Mouse (Mus musculus) liver, embryonic 14.5 days (tissue): ENCODE results near the gene Usp5. TPM values are rescaled to one million over a fixed set of nuclear protein-coding genes. Genes with fewer than 3 reads are reported as not detected.

Experiments
- ATAC-seq: fragments of 200-750 bp; cut with Nextera tagmentation; 2 replicates; pipeline ENCODE4 v1.8.0; 2017; ENCODE audit warnings: moderate number of reproducible peaks, mild to moderate bottlenecking, moderate library complexity; ENCODE audit not compliant: insufficient read depth
- DNase-seq, 3 experiments: peaks; one replicate each; pipeline ENCODE4 v3.0.0-alpha.2; 2012 to 2013; ENCODE audit warnings: low read depth in 3 of 3, low spot score in 3 of 3
- H3K27ac ChIP-seq: fragments of 300-500 bp; sonication (generic); 2 replicates; pipeline ENCODE4 v1.5.1; 2014; ENCODE audit warnings: moderate library complexity, mild to moderate bottlenecking, control low read depth, inconsistent platforms
- H3K27me3 ChIP-seq: fragments of 300-500 bp; sonication (generic); 2 replicates; pipeline ENCODE4 v1.6.1; 2014; ENCODE audit warnings: mild to moderate bottlenecking, low read length, moderate library complexity; ENCODE audit not compliant: control insufficient read depth, insufficient read depth
- H3K36me3 ChIP-seq: fragments of 300-500 bp; sonication (generic); replicated peaks from 2 replicates; pipeline ENCODE4 v1.6.1; 2014; ENCODE audit warnings: low read depth; ENCODE audit not compliant: control insufficient read depth, insufficient read depth
- H3K4me1 ChIP-seq, 2 experiments: fragments of 200-500 bp in 1 of 2; fragments of 300-500 bp in 1 of 2; sonication (generic) in 1 of 2; replicated peaks; 2 replicates each; pipeline ENCODE4 v1.6.1; 2012 to 2014; ENCODE audit warnings: antibody characterized with exemption in 1 of 2, inconsistent platforms in 1 of 2, low read length in 1 of 2; ENCODE audit not compliant: control insufficient read depth in 2 of 2, insufficient read depth in 2 of 2
- H3K4me2 ChIP-seq: fragments of 300-500 bp; sonication (generic); 2 replicates; pipeline ENCODE4 v1.6.1; 2014; ENCODE audit warnings: low read depth, mild to moderate bottlenecking, control low read depth, moderate library complexity
- H3K4me3 ChIP-seq, 2 experiments: fragments of 200-500 bp in 1 of 2; fragments of 300-500 bp in 1 of 2; sonication (generic) in 1 of 2; 2 replicates each; pipeline ENCODE4 v1.5.1; 2012 to 2014; ENCODE audit warnings: low read depth in 2 of 2, low read length in 2 of 2, mild to moderate bottlenecking in 2 of 2, control low read depth in 1 of 2, inconsistent platforms in 1 of 2, moderate library complexity in 1 of 2; ENCODE audit not compliant: insufficient read depth in 1 of 2
- H3K9ac ChIP-seq: fragments of 300-500 bp; sonication (generic); replicated peaks from 2 replicates; pipeline ENCODE4 v1.6.1; 2014; ENCODE audit warnings: mild to moderate bottlenecking, control low read depth, moderate library complexity
- H3K9me3 ChIP-seq: fragments of 300-500 bp; sonication (generic); 2 replicates; pipeline ENCODE4 v1.6.1; 2016; ENCODE audit warnings: low read length, mixed read lengths; ENCODE audit not compliant: control insufficient read depth
- CTCF ChIP-seq: IDR thresholded peaks from 2 replicates; pipeline ENCODE4 v1.5.1; 2016; ENCODE audit warnings: antibody characterized with exemption, low read depth, control low read depth
- EP300 ChIP-seq: IDR thresholded peaks from 2 replicates; pipeline ENCODE4 v1.6.1; 2016; ENCODE audit warnings: antibody characterized with exemption, low read depth
- WGBS: fragments of 180-500 bp; shearing (Covaris S2); extraction: QIAGEN DNeasy Blood & Tissue Kit; methylation state at CpG from one replicate; pipeline ENCODE4 v1.1.7; 2014; ENCODE audit not compliant: insufficient replicate concordance; 5-methylcytosine and 5-hydroxymethylcytosine counted together
- polyA plus RNA-seq, 2 experiments: library from polyadenylated mRNA; depleted of rRNA in 1 of 2; stranded (reverse) in 1 of 2; unstranded in 1 of 2; fragments of >200 nt; fragmentation: Nextera tagmentation in 1 of 2; extraction: Ambion mirVana in 1 of 2; gene quantifications; 2 replicates each; pipeline versions ENCODE4 v1.2.1 to v1.2.3; 2012 to 2014

The Usp5 gene
- polyA plus RNA-seq, 2 experiments: 27.6 to 38.0 TPM

DNA sequence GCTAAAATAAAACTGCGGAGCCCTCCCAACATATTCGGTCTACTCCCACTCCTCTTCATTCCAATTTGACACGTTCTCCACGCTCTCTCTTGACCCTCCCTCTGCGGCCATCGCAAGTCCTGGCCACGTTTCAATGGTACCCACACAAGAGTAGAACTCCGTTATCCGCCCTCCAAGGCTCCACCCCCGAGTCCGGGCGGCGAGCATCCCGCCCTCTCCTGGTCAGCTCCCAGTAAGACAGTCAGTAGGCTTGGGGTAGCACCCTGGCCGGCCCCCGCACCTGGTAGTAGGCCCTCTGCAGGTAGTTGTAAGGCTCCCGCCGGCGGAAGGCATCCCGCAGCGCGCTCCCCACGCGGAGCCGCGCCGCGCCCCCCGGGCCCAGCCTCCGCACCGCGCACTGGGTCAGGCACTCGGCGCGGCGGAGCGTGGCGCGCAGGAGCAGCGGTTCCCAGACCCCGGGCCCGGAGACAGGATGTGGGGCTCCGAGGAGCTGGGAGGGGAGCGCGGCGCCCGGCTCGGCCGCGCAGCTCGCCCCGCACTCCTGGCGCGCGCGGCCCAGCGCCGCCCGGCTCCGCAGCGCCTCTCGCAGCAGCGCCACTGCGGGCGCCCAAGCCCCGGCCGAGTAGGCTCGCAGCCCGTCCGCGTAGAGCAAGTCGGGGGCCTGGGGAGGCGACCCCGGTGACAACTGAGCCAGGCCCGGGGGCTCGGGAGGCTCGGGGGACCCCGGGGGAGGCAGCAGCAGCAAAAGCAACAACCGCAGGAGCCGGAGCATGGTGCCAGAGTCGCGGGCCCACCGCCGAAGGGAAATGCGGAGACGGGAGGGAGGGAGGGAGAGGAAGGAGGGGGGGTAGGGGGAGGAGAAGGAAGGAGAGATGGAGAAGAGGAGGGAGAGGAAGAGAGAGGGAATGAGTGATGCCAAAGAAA, 27.9 kb upstream of the Usp5 start, which contains the start of gene P3h3:
P3h3 (minus strand) TSS at position 837 of the 924 bp plus-strand sequence.
- Histone ChIP-seq H3K27ac (no peak within 1 kb of the TSS), H3K4me1 (no peaks in the 10 kb centered on the region), H3K4me3 (peak within 1 kb of the TSS; percentile 13 to 54), H3K9ac (no peak within 1 kb of the TSS), H3K36me3 (no peaks in the 10 kb centered on the region), H3K9me3 (no peaks in the 10 kb centered on the region), H3K4me2 (peak within 1 kb of the TSS; percentile 65), H3K27me3 (peaks cover 52% of the 10 kb centered on the region)
- TF ChIP-seq CTCF: peak; percentile 71
- TF ChIP-seq EP300: no peak
- DNase-seq (peak in 2 of 3 experiments; percentile 9), ATAC-seq (peak; percentile 57; the same call in 1 of the 2 replicates)
- 1% methylated on average over 83 of the region's 86 CpGs for WGBS

DNA sequence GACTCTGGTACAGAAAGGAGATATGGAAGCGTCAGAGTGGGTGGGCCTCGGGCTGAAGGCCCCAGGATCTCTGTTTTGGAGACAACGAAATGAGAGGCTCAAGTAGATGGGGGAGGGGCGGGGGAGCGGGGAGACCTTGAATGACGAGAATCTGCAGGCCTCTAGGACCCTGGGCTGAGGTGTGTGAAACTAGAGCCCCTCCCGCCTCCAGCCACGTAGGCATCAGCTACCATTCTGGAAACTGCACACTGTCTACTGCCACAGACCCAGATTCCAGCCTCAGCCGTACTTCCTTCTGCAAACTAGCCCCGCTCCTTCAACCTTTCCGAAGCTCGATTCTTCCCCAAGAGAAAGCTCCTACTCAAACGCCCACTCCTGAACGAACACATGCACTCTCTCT, 27.0 kb upstream of the Usp5 start:
- H3K9ac ChIP-seq: no peak overlapping the region
- no peaks in the 10 kb centered on the region for H3K36me3 ChIP-seq
- H3K27ac ChIP-seq: no peak overlapping the region
- H3K27me3 ChIP-seq: peaks cover 46% of the 10 kb centered on the region
- H3K4me2 ChIP-seq: peak overlapping the region; percentile 65
- WGBS: 18% methylated on average over 14 of the region's 14 CpGs
- no peaks in the 10 kb centered on the region for H3K4me1 ChIP-seq
- ATAC-seq: no peak
- no peak overlapping the region for H3K4me3 ChIP-seq
- no peaks in the 10 kb centered on the region for H3K9me3 ChIP-seq
- TF ChIP-seq EP300: no peak
- TF ChIP-seq CTCF: no peak
- DNase-seq: no peak

DNA sequence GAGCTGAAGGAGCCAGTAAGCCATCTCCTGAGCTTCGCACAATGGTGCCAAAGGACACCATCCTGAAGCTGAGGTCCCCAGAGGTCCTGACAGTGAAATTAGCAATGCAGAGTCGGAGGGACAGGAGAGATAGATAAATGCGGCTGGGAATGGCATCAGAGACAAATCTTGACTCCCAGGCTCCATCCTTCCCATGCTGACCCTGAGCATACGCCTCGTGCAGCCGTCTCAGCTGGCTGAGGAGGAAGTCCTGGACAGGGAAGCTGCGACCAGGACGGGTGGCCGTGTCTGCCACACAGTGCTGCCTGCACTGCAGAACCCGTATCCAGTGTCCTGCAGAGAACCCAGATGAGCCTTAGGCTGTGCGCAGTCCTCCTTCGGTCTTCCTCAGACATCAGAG, 25.4 kb upstream of the Usp5 start:
- Histone ChIP-seq H3K4me3 (no peak overlapping the region), H3K4me1 (no peaks in the 10 kb centered on the region), H3K9me3 (no peaks in the 10 kb centered on the region), H3K9ac (no peak overlapping the region), H3K27me3 (peaks cover 42% of the 10 kb centered on the region), H3K27ac (no peak overlapping the region), H3K4me2 (no peak overlapping the region), H3K36me3 (no peaks in the 10 kb centered on the region)
- no peak for TF ChIP-seq CTCF
- no peak for ATAC-seq
- 45% methylated on average over 12 of the region's 12 CpGs for WGBS
- no peak for DNase-seq

DNA sequence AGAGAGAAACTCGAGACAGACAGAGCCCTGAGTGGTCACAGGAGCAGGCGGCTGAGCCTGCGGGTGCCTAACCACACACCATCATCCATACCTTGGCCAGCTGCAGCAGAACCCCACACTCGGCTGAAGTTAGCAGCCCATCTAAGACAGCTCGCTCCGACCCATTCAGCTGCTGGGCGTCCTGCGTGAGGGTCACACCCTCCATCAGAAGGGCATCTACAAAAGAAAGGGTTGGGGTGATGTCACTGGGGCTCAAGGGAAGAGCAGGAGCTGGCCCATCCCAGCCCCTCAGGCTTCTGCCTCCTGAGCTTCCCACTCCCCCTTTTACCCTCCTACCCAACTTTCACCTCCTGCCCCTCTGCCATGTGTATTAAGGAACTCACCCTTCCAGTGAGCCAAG, 21.3 kb upstream of the Usp5 start:
- WGBS: 50% methylated on average over 8 of the region's 8 CpGs

DNA sequence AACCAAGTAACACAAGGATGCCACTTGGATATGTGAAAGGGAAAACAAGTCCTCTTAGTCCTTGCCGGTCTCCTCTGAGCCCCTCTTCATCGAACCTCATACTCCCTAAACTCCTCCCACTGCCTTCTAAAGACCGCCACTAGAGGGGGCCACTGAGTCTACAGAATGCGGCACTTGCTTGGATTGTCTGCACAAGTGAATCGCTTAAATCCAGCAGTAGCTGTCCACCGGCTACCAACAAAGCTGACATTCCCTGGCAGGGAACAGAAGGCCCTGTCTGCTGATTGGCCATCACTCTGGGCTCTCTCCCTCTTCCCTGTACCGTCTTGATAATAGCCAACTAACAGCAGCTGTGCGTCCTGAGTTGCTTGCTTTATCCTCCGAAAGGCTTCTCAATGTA, 18.0 kb upstream of the Usp5 start:
- Histone ChIP-seq H3K27ac (no peak overlapping the region), H3K4me2 (no peak overlapping the region), H3K27me3 (no peaks in the 10 kb centered on the region), H3K9me3 (no peaks in the 10 kb centered on the region), H3K4me1 (no peaks in the 10 kb centered on the region), H3K36me3 (no peaks in the 10 kb centered on the region), H3K9ac (no peak overlapping the region), H3K4me3 (no peak overlapping the region)
- ATAC-seq: peak; percentile 26; the same call in 1 of the 2 replicates
- TF ChIP-seq CTCF (peak; percentile 97), EP300 (no peak)
- DNase-seq: peak; percentile 57 to 72 (median 57)
- WGBS: 17% methylated on average over 9 of the region's 9 CpGs

More for the DNA sequence above, 21.3 kb upstream of the Usp5 start:
- DNase-seq: no peak
- TF ChIP-seq CTCF (no peak), EP300 (no peak)
- ATAC-seq: no peak
- Histone ChIP-seq H3K27me3 (peaks cover under 1% of the 10 kb centered on the region; the same call in 1 of the 2 replicates), H3K4me2 (no peak overlapping the region), H3K9me3 (no peaks in the 10 kb centered on the region), H3K4me1 (no peaks in the 10 kb centered on the region), H3K36me3 (no peaks in the 10 kb centered on the region), H3K9ac (no peak overlapping the region), H3K4me3 (no peak overlapping the region), H3K27ac (no peak overlapping the region)
